Mouse (Mus musculus): ENCODE measurements at regions not wholly inside any gene's neighbourhood (a gene's known extent, or its start where the extent isn't known, plus 50 kb on each side); places are given as distances from the start of the nearest gene placed in this dataset.

- peak; percentile 71 for DNase-seq (ENCODE audit: low read depth, low spot score)
These were observed 451.9 kb upstream of the Rgs18 start for GRCm38 (mm10) chr1:145227181-145227580.
